In genomic region chr12:41401136-41401535, GRCm38 (mm10) we compare ENCODE assay signal across 16 mouse cellular contexts.
"Had no signal": no experiment of that assay in that cellular context is flagged by ENCODE, and none has a peak within 500 bp of the region (broad histone marks: within the 10 kb centered on the region; RNA-seq: fewer than 3 reads in every experiment).

No protein-coding gene starts in this region.

- H3K4me1 ChIP-seq: neural tube, embryonic 12.5 days; neural tube, embryonic 13.5 days; neural tube, embryonic 15.5 days; stomach, embryonic 15.5 days had no signal

- H3K4me2 ChIP-seq: neural tube, embryonic 12.5 days; neural tube, embryonic 13.5 days; neural tube, embryonic 15.5 days; stomach, embryonic 15.5 days had no signal

- H3K27ac ChIP-seq: neural tube, embryonic 12.5 days; neural tube, embryonic 13.5 days; neural tube, embryonic 15.5 days; stomach, embryonic 15.5 days had no signal

- H3K9me3 ChIP-seq: neural tube, embryonic 12.5 days; neural tube, embryonic 13.5 days; neural tube, embryonic 15.5 days; stomach, embryonic 15.5 days had no signal

- H3K9ac ChIP-seq: neural tube, embryonic 12.5 days; neural tube, embryonic 13.5 days; neural tube, embryonic 15.5 days; stomach, embryonic 15.5 days had no signal

- DNase-seq: retina, postnatal 1 day; right cerebral cortex, adult 18-20 months; right cerebral cortex, postnatal 14 days; right cerebral cortex, postnatal 25 days; right cerebral cortex, postnatal 4 days; spleen, adult 18-20 months; thymus, adult 18-20 months; thymus, adult 2 months; thymus, postnatal 14 days; thymus, postnatal 25 days; thymus, postnatal 36 days; thymus, postnatal 4 days had no signal

- H3K4me3 ChIP-seq: neural tube, embryonic 12.5 days; neural tube, embryonic 13.5 days; neural tube, embryonic 15.5 days; stomach, embryonic 15.5 days had no signal

- H3K36me3 ChIP-seq: neural tube, embryonic 12.5 days; neural tube, embryonic 13.5 days; neural tube, embryonic 15.5 days; stomach, embryonic 15.5 days had no signal

- H3K27me3 ChIP-seq: neural tube, embryonic 12.5 days; neural tube, embryonic 13.5 days; neural tube, embryonic 15.5 days; stomach, embryonic 15.5 days had no signal
